In the genomic region with DNA sequence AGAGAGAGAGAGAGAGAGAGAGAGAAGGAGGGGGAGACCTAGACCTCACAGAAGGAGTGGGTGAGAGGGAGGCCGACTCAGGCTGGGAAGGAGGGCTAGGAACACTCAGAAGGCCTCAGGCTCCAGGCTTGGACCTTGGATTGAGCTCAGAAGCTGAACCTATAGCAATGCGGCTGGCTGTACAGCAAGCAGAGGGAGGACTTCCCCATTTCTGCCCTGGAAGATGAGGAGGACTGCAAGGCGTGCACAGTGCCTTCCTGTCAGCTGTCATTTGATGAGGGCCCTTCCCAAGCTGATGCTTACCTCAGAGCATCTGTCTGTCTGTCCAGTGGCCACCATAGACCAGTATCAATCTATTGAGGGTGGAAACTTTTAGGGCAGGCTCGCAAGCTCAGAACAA, we compare ENCODE assay signal across 27 mouse cellular contexts. TPM values are rescaled to one million over a fixed set of nuclear protein-coding genes. Genes with fewer than 3 reads are reported as not detected.
"Had no signal": no experiment of that assay in that cellular context is flagged by ENCODE, and none has a peak within 500 bp of the region (broad histone marks: within the 10 kb centered on the region; RNA-seq: fewer than 3 reads in every experiment).

No protein-coding gene starts in this region.

- H3K4me1 ChIP-seq: limb, embryonic 12.5 days; liver, embryonic 12.5 days; liver, embryonic 15.5 days; lung, embryonic 15.5 days; midbrain, embryonic 15.5 days; neural tube, embryonic 12.5 days; neural tube, embryonic 15.5 days had no signal

- H3K36me3 ChIP-seq: kidney, embryonic 15.5 days; limb, embryonic 12.5 days; limb, embryonic 15.5 days; liver, embryonic 12.5 days; liver, embryonic 15.5 days; lung, embryonic 15.5 days; midbrain, embryonic 15.5 days; neural tube, embryonic 12.5 days; neural tube, embryonic 15.5 days had no signal

- H3K4me2 ChIP-seq: kidney, embryonic 15.5 days; limb, embryonic 12.5 days; limb, embryonic 15.5 days; liver, embryonic 12.5 days; liver, embryonic 15.5 days; lung, embryonic 15.5 days; midbrain, embryonic 11.5 days; midbrain, embryonic 15.5 days; neural tube, embryonic 12.5 days; neural tube, embryonic 15.5 days had no signal

- H3K27ac ChIP-seq: kidney, embryonic 15.5 days; limb, embryonic 12.5 days; limb, embryonic 15.5 days; liver, embryonic 12.5 days; liver, embryonic 15.5 days; lung, embryonic 15.5 days; midbrain, embryonic 15.5 days; neural tube, embryonic 12.5 days; neural tube, embryonic 15.5 days; stomach, postnatal 0 days had no signal

- H3K27me3 ChIP-seq: kidney, embryonic 15.5 days; limb, embryonic 12.5 days; limb, embryonic 15.5 days; liver, embryonic 12.5 days; liver, embryonic 15.5 days; lung, embryonic 15.5 days; midbrain, embryonic 15.5 days; neural tube, embryonic 15.5 days had no signal

- DNase-seq: kidney, adult 8-10 months; kidney, postnatal 10 days; kidney, postnatal 36 days; left cerebral cortex, postnatal 4 days; lung, adult 18-20 months; lung, postnatal 10 days; lung, postnatal 36 days; right cerebral cortex, adult 18-20 months; right cerebral cortex, postnatal 14 days; right cerebral cortex, postnatal 4 days; thymus, adult 2 months; thymus, postnatal 36 days had no signal

- ATAC-seq: intestine, postnatal 0 days; liver, embryonic 12.5 days; midbrain, embryonic 15.5 days had no signal

- H3K9me3 ChIP-seq: limb, embryonic 15.5 days; liver, embryonic 12.5 days; liver, embryonic 15.5 days; lung, embryonic 15.5 days; midbrain, embryonic 15.5 days; neural tube, embryonic 12.5 days; neural tube, embryonic 15.5 days had no signal

- H3K9ac ChIP-seq: kidney, embryonic 15.5 days; limb, embryonic 12.5 days; limb, embryonic 15.5 days; liver, embryonic 12.5 days; liver, embryonic 15.5 days; lung, embryonic 15.5 days; midbrain, embryonic 15.5 days; neural tube, embryonic 12.5 days; neural tube, embryonic 15.5 days had no signal

- H3K4me3 ChIP-seq: kidney, embryonic 15.5 days; limb, embryonic 12.5 days; limb, embryonic 15.5 days; liver, embryonic 12.5 days; liver, embryonic 15.5 days; lung, embryonic 15.5 days; megakaryocyte, embryonic 14.5 days; midbrain, embryonic 15.5 days; neural tube, embryonic 12.5 days; neural tube, embryonic 15.5 days had no signal

RNA-seq across cellular contexts. Expression of a gene that starts 59.0 kb away (rescaled TPM):
- total RNA-seq: layer of hippocampus, postnatal 14 days; left cerebral cortex, postnatal 14 days; left cerebral cortex, postnatal 4 days had no signal
- polyA plus RNA-seq: midbrain, embryonic 15.5 days; neural tube, embryonic 15.5 days had no signal
